Mouse (Mus musculus) midbrain, embryonic 10.5 days (tissue): Measurements from ENCODE around the gene Olfr1228. TPM values are rescaled to one million over a fixed set of nuclear protein-coding genes. Genes with fewer than 3 reads are reported as not detected.

Experiments used
- DNase-seq: peaks from one replicate; pipeline ENCODE4 v3.0.0-alpha.2; 2017; ENCODE audit warnings: low spot score
- H3K27ac ChIP-seq: fragments of 300-500 bp; sonication (generic); replicated peaks from 2 replicates; pipeline ENCODE4 v1.5.1; 2016; ENCODE audit warnings: mild to moderate bottlenecking
- H3K27me3 ChIP-seq: fragments of 300-500 bp; sonication (generic); 2 replicates; pipeline ENCODE4 v1.6.1; 2016; ENCODE audit warnings: low read depth, mild to moderate bottlenecking; ENCODE audit not compliant: poor library complexity, severe bottlenecking
- H3K36me3 ChIP-seq: fragments of 300-500 bp; sonication (generic); 2 replicates; pipeline ENCODE4 v1.6.1; 2016; ENCODE audit warnings: mild to moderate bottlenecking, moderate library complexity
- H3K4me1 ChIP-seq: fragments of 300-500 bp; sonication (generic); 2 replicates; pipeline ENCODE4 v1.6.1; 2016
- H3K4me3 ChIP-seq: fragments of 300-500 bp; sonication (generic); 2 replicates; pipeline ENCODE4 v1.5.1; 2016; ENCODE audit warnings: mild to moderate bottlenecking, moderate library complexity
- H3K9me3 ChIP-seq: fragments of 300-500 bp; sonication (generic); replicated peaks from 2 replicates; pipeline ENCODE4 v1.6.1; 2016; ENCODE audit warnings: mild to moderate bottlenecking
- WGBS: fragments of 180-500 bp; shearing (Covaris S2); methylation state at CpG from one replicate; pipeline ENCODE4 v1.1.7; 2016; 5-methylcytosine and 5-hydroxymethylcytosine counted together
- polyA plus RNA-seq: library from polyadenylated mRNA; unstranded; fragments of >200 nt; fragmentation: Nextera tagmentation; extraction: Ambion mirVana; gene quantifications from 2 replicates; pipeline ENCODE4 v1.2.1, GENCODE M21; 2016

Gene Olfr1228
- not detected in 2 replicates for polyA plus RNA-seq

GRCm38 (mm10) chr2:89253962-89254361, at the start of gene Olfr1228:
Gene Olfr1228, minus strand, starts transcription at chr2:89254062.
- no peak within 1 kb of the TSS for H3K4me3 ChIP-seq
- H3K9me3 ChIP-seq = no peaks in the 10 kb centered on the region
- H3K27ac ChIP-seq = no peak within 1 kb of the TSS
- no peak for DNase-seq
- no peaks in the 10 kb centered on the region for H3K27me3 ChIP-seq
- H3K36me3 ChIP-seq = no peaks in the 10 kb centered on the region
- H3K4me1 ChIP-seq = no peaks in the 10 kb centered on the region

- no peak for DNase-seq
- Histone ChIP-seq H3K36me3 (no peaks in the 10 kb centered on the region), H3K27me3 (no peaks in the 10 kb centered on the region), H3K9me3 (no peaks in the 10 kb centered on the region), H3K27ac (no peak within 1 kb of the TSS), H3K4me1 (no peaks in the 10 kb centered on the region), H3K4me3 (no peak within 1 kb of the TSS)
- 93% methylated on average over 1 of the region's 1 CpGs for WGBS
These were observed 43.3 kb upstream of the Olfr1228 start, which contains the start of gene Olfr1230 for GRCm38 (mm10) chr2:89297168-89297567. Gene Olfr1230, minus strand, starts transcription at chr2:89297268.

- H3K36me3 ChIP-seq = no peaks in the 10 kb centered on the region
- no peaks in the 10 kb centered on the region for H3K4me1 ChIP-seq
- H3K4me3 ChIP-seq = no peak within 1 kb of the TSS
- WGBS = 85% methylated on average over 2 of the region's 2 CpGs
- H3K27me3 ChIP-seq = no peaks in the 10 kb centered on the region
- no peaks in the 10 kb centered on the region for H3K9me3 ChIP-seq
- no peak within 1 kb of the TSS for H3K27ac ChIP-seq
- no peak for DNase-seq
These were observed 34.1 kb upstream of the Olfr1228 start, which contains the start of gene Olfr1229 for GRCm38 (mm10) chr2:89287914-89288313. Gene Olfr1229, minus strand, starts transcription at chr2:89288014.

GRCm38 (mm10) chr2:89199948-89200347, 53.9 kb downstream of the Olfr1228 start, which contains the start of gene Olfr1226:
Gene Olfr1226, minus strand, starts transcription at chr2:89200048.
- no peak for DNase-seq
- Histone ChIP-seq H3K27me3 (no peaks in the 10 kb centered on the region), H3K36me3 (no peaks in the 10 kb centered on the region), H3K4me1 (no peaks in the 10 kb centered on the region), H3K27ac (no peak within 1 kb of the TSS), H3K4me3 (no peak within 1 kb of the TSS), H3K9me3 (no peaks in the 10 kb centered on the region)
- 66% methylated on average over 2 of the region's 2 CpGs for WGBS

Other genes with a start within 250 kb of the Olfr1228 start
- not detected in 2 replicates for gene Olfr1215, start 247.1 kb downstream of the Olfr1228 start, polyA plus RNA-seq
- not detected in 2 replicates for gene Olfr1216, start 235.7 kb downstream of the Olfr1228 start, polyA plus RNA-seq
- gene Olfr1217, start 222.0 kb downstream of the Olfr1228 start, polyA plus RNA-seq = not detected in 2 replicates
- gene Olfr1218, start 192.9 kb downstream of the Olfr1228 start, polyA plus RNA-seq = not detected in 2 replicates
- not detected in 2 replicates for gene Olfr1219, start 170.5 kb downstream of the Olfr1228 start, polyA plus RNA-seq
- not detected in 2 replicates for gene Olfr1220, start 147.2 kb downstream of the Olfr1228 start, polyA plus RNA-seq
- not detected in 2 replicates for gene Olfr1221, start 136.8 kb downstream of the Olfr1228 start, polyA plus RNA-seq
- not detected in 2 replicates for gene Olfr1222, start 121.0 kb downstream of the Olfr1228 start, polyA plus RNA-seq
- not detected in 2 replicates for gene Olfr1223, start 102.5 kb downstream of the Olfr1228 start, polyA plus RNA-seq
- gene Olfr1224-ps1, start 90.0 kb downstream of the Olfr1228 start, polyA plus RNA-seq = not detected in 2 replicates
- gene Olfr1225, start 79.4 kb downstream of the Olfr1228 start, polyA plus RNA-seq = not detected in 2 replicates
- gene Olfr1226, start 54.0 kb downstream of the Olfr1228 start, polyA plus RNA-seq = not detected in 2 replicates
- not detected in 2 replicates for gene Olfr1229, start 34.0 kb upstream of the Olfr1228 start, polyA plus RNA-seq
- gene Olfr1230, start 43.2 kb upstream of the Olfr1228 start, polyA plus RNA-seq = not detected in 2 replicates
- not detected in 2 replicates for gene Olfr1231, start 53.0 kb upstream of the Olfr1228 start, polyA plus RNA-seq
- gene Olfr1232, start 75.6 kb upstream of the Olfr1228 start, polyA plus RNA-seq = not detected in 2 replicates
- gene Olfr1233, start 88.3 kb upstream of the Olfr1228 start, polyA plus RNA-seq = not detected in 2 replicates
- not detected in 2 replicates for gene Olfr1234, start 110.8 kb upstream of the Olfr1228 start, polyA plus RNA-seq
- not detected in 2 replicates for gene Olfr1238, start 155.6 kb upstream of the Olfr1228 start, polyA plus RNA-seq
- not detected in 2 replicates for gene Olfr1239, start 166.3 kb upstream of the Olfr1228 start, polyA plus RNA-seq
- gene Olfr1240, start 188.9 kb upstream of the Olfr1228 start, polyA plus RNA-seq = not detected in 2 replicates
- not detected in 2 replicates for gene Olfr1241, start 233.1 kb upstream of the Olfr1228 start, polyA plus RNA-seq
- gene Olfr1242, start 244.3 kb upstream of the Olfr1228 start, polyA plus RNA-seq = not detected in 2 replicates